Mouse (Mus musculus): Measurements from ENCODE around the gene Gripap1.

- TF ChIP-seq CTCF (IDR thresholded peaks at IDR 0.05; ENCODE audit: extremely low read depth, insufficient read depth, insufficient read length, insufficient replicate concordance) (no peak), POLR2A (IDR thresholded peaks at IDR 0.05; ENCODE audit: low read depth, low read length) (no peak)
Measured at GRCm38 (mm10) chrX:7775501-7776205, 13.9 kb upstream of the Gripap1 start.

Measured in spleen, adult 2 months (tissue).